Mouse (Mus musculus): ENCODE measurements at regions not wholly inside any gene's neighbourhood (a gene's known extent, or its start where the extent isn't known, plus 50 kb on each side); places are given as distances from the start of the nearest gene placed in this dataset.

DNA sequence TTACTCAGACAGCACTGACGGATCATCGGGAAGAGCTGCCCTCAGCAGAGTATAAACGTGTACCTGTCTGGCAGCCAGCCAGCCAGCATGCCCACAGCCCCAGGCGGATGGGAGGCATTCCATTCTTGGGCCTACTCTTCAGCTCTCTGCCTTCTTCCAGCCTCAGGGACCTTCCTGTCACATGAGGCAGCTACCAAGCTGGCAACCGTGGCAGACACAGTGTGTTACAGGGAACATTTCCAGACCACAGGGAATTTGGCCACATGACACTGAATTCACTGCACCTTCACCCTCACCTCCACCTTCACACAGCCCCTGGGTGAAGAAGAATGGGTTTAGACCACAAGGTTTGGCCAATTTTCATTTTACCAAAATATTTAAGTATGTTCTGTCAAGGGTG, 185.3 kb upstream of the Lef1 start:
- Histone ChIP-seq H3K27ac (ENCODE audit: insufficient read depth, low read depth, low read length) (no peak overlapping the region), H3K4me3 (ENCODE audit: low read depth, low read length) (no peak overlapping the region), H3K36me3 (ENCODE audit: control insufficient read depth, insufficient read depth, low read length) (no peaks in the 10 kb centered on the region), H3K27me3 (ENCODE audit: control insufficient read depth, insufficient read depth, low read length) (no peaks in the 10 kb centered on the region), H3K4me1 (ENCODE audit: control insufficient read depth, insufficient read depth, insufficient read length, low read length) (no peaks in the 10 kb centered on the region)
- WGBS = 48% methylated on average over 5 of the region's 5 CpGs
- TF ChIP-seq POLR2A (IDR thresholded peaks at IDR 0.05; ENCODE audit: low read depth, low read length) (no peak), CTCF (IDR thresholded peaks at IDR 0.05; ENCODE audit: extremely low read depth, insufficient read length, insufficient replicate concordance, low read depth, low read length) (no peak)

DNA sequence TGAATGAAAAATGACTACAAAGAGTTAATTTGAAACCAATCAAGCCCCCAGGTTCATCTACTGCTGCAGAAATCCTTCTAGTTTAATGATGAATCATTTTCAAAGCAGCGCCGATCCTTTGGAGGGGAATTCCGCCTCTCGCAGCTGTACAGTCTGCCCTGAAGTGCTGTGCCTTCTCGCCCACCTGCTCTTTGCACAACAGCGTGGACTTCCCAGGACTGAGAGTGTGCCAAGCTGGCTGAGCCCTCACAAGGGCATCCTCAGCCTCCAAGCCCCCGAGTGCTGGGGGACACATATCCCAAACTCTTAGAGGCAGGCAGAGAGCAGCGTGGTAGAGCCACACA, 186.7 kb upstream of the Lef1 start:
- H3K4me1 ChIP-seq (ENCODE audit: control insufficient read depth, insufficient read depth, insufficient read length, low read length) = no peaks in the 10 kb centered on the region
- TF ChIP-seq POLR2A (IDR thresholded peaks at IDR 0.05; ENCODE audit: low read depth, low read length) (no peak), CTCF (IDR thresholded peaks at IDR 0.05; ENCODE audit: extremely low read depth, insufficient read length, insufficient replicate concordance, low read depth, low read length) (no peak)
- H3K27ac ChIP-seq (ENCODE audit: insufficient read depth, low read depth, low read length) = no peak overlapping the region
- WGBS = 61% methylated on average over 8 of the region's 8 CpGs
- H3K36me3 ChIP-seq (ENCODE audit: control insufficient read depth, insufficient read depth, low read length) = no peaks in the 10 kb centered on the region
- no peaks in the 10 kb centered on the region for H3K27me3 ChIP-seq (ENCODE audit: control insufficient read depth, insufficient read depth, low read length)
- no peak overlapping the region for H3K4me3 ChIP-seq (ENCODE audit: low read depth, low read length)

DNA sequence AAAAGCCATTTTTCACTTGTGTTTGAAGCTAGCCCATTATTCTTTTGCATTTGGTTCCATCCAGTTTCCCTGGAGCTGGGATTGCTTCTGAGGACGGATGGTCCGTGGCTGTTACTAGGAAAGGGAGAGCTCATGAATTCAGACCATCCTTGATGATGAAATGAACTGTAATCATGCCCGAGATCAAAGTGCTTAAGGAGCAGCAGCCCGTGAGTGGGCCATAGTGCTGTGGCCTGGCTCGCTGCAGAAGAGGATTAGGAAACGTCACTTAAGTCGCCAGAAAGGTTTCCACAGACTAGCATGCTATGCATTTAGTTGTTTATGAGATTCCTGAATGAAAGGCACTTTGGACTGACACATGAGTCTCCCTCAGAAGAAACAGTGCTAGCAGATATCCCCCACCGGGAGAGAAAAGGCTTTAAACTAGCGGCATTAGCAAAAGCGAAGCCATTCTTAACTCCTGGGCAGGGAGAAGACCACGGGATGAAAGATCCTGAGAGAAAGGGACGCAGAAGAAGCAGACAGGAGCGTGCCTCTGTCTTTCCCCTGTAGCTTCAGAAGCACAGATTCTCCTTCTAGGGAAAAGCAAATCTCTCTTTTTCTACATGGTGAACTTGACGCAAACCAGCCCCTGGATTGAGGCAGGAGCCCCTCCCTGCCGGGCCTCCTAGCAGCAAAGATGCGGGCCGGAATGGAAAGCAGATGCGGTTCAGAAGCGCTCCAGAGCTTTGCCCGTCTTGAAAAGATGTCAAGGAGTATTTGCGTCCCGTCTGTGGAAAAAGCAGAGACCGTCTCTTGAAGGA, 187.3 kb upstream of the Lef1 start:
- no peak overlapping the region for H3K27ac ChIP-seq (ENCODE audit: insufficient read depth, low read depth, low read length)
- H3K36me3 ChIP-seq (ENCODE audit: control insufficient read depth, insufficient read depth, low read length) = no peaks in the 10 kb centered on the region
- H3K4me3 ChIP-seq (ENCODE audit: low read depth, low read length) = no peak overlapping the region
- WGBS = 67% methylated on average over 23 of the region's 23 CpGs
- no peaks in the 10 kb centered on the region for H3K4me1 ChIP-seq (ENCODE audit: control insufficient read depth, insufficient read depth, insufficient read length, low read length)
- no peaks in the 10 kb centered on the region for H3K27me3 ChIP-seq (ENCODE audit: control insufficient read depth, insufficient read depth, low read length)
- no peak for TF ChIP-seq CTCF (IDR thresholded peaks at IDR 0.05; ENCODE audit: extremely low read depth, insufficient read length, insufficient replicate concordance, low read depth, low read length)
- no peak for TF ChIP-seq POLR2A (IDR thresholded peaks at IDR 0.05; ENCODE audit: low read depth, low read length)

DNA sequence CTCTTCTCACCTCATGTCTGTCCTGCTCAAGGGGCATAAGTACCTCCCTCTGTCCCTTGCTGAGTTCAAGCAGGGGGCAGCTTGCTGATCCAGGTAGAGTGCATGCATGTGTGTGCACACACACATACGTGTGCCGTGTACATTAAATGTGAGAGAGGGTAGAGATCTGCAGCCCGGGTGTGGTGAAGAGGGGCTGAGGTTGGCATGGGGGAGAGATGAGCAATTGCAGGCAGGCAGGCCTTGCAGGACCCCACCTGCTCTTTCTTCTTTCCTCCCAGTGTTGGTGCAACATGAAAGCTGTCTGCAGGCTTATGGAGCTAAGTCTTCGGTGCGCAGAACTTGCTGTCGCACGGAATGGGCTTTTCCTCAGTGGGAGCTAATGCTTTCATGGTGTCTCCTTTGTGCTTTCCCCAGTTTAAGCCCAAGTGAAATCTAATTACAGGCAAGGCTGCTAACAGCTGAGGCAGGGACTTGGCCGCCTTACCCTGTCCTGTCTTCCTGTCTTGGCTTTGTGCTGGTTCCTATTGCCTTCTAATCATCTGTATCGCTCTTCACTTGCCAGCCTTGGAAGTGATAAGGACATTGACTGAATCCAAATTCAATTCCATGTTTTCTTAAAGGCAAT, 188.5 kb upstream of the Lef1 start:
- no peak overlapping the region for H3K27ac ChIP-seq (ENCODE audit: insufficient read depth, low read depth, low read length)
- H3K27me3 ChIP-seq (ENCODE audit: control insufficient read depth, insufficient read depth, low read length) = no peaks in the 10 kb centered on the region
- H3K4me1 ChIP-seq (ENCODE audit: control insufficient read depth, insufficient read depth, insufficient read length, low read length) = no peaks in the 10 kb centered on the region
- H3K4me3 ChIP-seq (ENCODE audit: low read depth, low read length) = no peak overlapping the region
- no peaks in the 10 kb centered on the region for H3K36me3 ChIP-seq (ENCODE audit: control insufficient read depth, insufficient read depth, low read length)
- WGBS = 95% methylated on average over 9 of the region's 9 CpGs
- TF ChIP-seq CTCF (IDR thresholded peaks at IDR 0.05; ENCODE audit: extremely low read depth, insufficient read length, insufficient replicate concordance, low read depth, low read length) (no peak), POLR2A (IDR thresholded peaks at IDR 0.05; ENCODE audit: low read depth, low read length) (no peak)

DNA sequence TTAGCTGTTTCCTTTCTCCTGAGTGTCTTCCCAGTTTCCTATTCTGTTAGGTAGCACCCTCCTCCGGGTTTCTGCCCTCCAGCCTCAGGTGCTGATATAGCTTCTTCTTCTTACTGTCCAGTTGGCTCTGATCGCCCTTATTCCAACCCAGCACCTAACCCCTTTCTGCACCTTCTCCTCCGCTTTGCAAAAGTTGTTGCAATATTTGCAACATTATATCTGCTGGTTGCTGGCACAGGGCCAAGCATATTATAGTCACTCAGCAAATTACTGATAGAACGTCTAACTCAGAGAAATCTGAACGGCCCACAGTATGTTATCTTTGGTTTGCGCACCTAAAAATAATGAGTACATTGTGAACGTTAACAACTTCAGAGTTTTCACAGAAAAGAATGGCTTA, 183.6 kb upstream of the Rpl34 start:
- H3K27ac ChIP-seq (ENCODE audit: insufficient read depth, low read depth, low read length) = no peak overlapping the region
- 29% methylated on average over 7 of the region's 7 CpGs for WGBS
- no peak overlapping the region for H3K4me3 ChIP-seq (ENCODE audit: low read depth, low read length)
- H3K27me3 ChIP-seq (ENCODE audit: control insufficient read depth, insufficient read depth, low read length) = no peaks in the 10 kb centered on the region
- H3K4me1 ChIP-seq (ENCODE audit: control insufficient read depth, insufficient read depth, insufficient read length, low read length) = no peaks in the 10 kb centered on the region
- H3K36me3 ChIP-seq (ENCODE audit: control insufficient read depth, insufficient read depth, low read length) = no peaks in the 10 kb centered on the region
- TF ChIP-seq POLR2A (IDR thresholded peaks at IDR 0.05; ENCODE audit: low read depth, low read length) (no peak), CTCF (IDR thresholded peaks at IDR 0.05; ENCODE audit: extremely low read depth, insufficient read length, insufficient replicate concordance, low read depth, low read length) (no peak)

DNA sequence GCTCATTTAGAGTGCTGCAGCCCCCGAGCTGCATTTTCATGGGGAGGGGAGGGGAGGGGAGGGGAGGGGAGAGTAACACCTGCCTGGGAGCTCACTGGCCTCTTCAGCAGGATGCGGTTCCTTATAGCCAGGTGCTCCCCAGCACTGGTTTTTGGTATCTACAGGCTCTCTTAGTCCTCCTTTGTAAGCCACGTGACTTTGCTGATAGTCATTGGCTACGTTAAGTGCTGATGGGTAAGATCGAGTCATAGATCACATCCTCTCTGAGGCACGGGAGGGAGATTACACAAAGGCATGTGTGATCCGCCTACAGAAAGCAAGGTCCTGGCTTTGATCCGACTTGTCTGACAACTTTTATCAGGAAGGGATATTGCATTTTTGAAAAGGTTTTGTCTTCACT, 174.9 kb upstream of the Rpl34 start:
- peaks cover 7% of the 10 kb centered on the region; the same call in 1 of the 2 replicates for H3K4me1 ChIP-seq (ENCODE audit: control insufficient read depth, insufficient read depth, insufficient read length, low read length)
- TF ChIP-seq POLR2A (IDR thresholded peaks at IDR 0.05; ENCODE audit: low read depth, low read length) (no peak), CTCF (IDR thresholded peaks at IDR 0.05; ENCODE audit: extremely low read depth, insufficient read length, insufficient replicate concordance, low read depth, low read length) (no peak)
- 15% methylated on average over 8 of the region's 8 CpGs for WGBS
- no peak overlapping the region for H3K27ac ChIP-seq (ENCODE audit: insufficient read depth, low read depth, low read length)
- no peak overlapping the region for H3K4me3 ChIP-seq (ENCODE audit: low read depth, low read length)
- no peaks in the 10 kb centered on the region for H3K27me3 ChIP-seq (ENCODE audit: control insufficient read depth, insufficient read depth, low read length)
- no peaks in the 10 kb centered on the region for H3K36me3 ChIP-seq (ENCODE audit: control insufficient read depth, insufficient read depth, low read length)

DNA sequence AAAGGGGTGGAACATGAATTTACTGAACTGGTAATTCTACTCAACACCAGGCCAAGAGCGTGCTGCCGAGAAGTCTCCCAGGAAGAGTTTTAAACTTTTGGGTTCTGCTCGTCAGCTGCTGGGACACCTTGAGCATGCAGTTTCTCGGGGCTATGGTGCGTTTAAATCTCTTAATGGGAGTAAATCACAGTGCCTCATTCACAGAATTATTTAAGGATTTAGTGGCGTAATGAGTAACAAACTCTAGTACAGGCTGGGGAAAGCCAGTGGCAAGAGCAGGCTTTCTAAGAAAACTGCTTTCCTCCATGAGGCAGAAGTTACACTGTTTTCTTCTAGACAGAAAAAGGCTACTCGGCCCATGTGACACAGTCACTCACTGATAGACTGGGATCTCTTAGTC, 173.1 kb upstream of the Rpl34 start:
- no peak overlapping the region for H3K4me3 ChIP-seq (ENCODE audit: low read depth, low read length)
- WGBS = 95% methylated on average over 7 of the region's 7 CpGs
- TF ChIP-seq POLR2A (IDR thresholded peaks at IDR 0.05; ENCODE audit: low read depth, low read length) (no peak), CTCF (IDR thresholded peaks at IDR 0.05; ENCODE audit: extremely low read depth, insufficient read length, insufficient replicate concordance, low read depth, low read length) (no peak)
- no peaks in the 10 kb centered on the region for H3K27me3 ChIP-seq (ENCODE audit: control insufficient read depth, insufficient read depth, low read length)
- H3K27ac ChIP-seq (ENCODE audit: insufficient read depth, low read depth, low read length) = no peak overlapping the region
- H3K4me1 ChIP-seq (ENCODE audit: control insufficient read depth, insufficient read depth, insufficient read length, low read length) = peaks cover 7% of the 10 kb centered on the region; the same call in 1 of the 2 replicates
- H3K36me3 ChIP-seq (ENCODE audit: control insufficient read depth, insufficient read depth, low read length) = no peaks in the 10 kb centered on the region
